Mouse (Mus musculus): ENCODE data around the gene Pgd. TPM values are rescaled to one million over a fixed set of nuclear protein-coding genes. Genes with fewer than 3 reads are reported as not detected.
A peak's percentile ranks its signal among the peaks of the same experiment; 100 is the strongest.
"Not testable (repeated sequence)": the region's sequence is repeated elsewhere in the genome, so short reads cannot be mapped to it uniquely, and the experiment has no call there.

Gene Pgd
- total RNA-seq, 2 experiments from 2014 or later, result 35.2 to 36.5 TPM

DNA sequence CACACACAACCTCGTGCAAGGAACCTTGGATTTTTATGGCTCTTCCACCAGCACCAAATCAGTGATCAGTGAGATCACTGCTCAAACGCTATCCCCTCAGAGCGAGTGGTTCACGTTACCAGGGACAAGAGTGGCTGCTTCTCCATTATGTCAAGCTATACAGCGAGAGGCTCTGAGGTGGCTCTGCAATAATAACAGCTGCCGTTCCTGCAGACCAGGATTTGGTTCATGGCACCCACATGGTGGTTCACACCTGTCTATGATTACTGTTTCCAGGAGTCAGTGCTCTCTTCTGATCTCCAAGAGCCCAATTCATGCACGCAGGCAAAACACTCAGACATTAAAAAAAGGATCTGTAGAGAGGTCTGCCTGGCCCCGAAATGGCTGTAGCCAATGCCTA, 28.1 kb downstream of the Pgd start:
- intact Hi-C loops (cut with DNase I), result no loop called here
- no peak for DNase-seq (ENCODE audit: low spot score in 2 of 2)

DNA sequence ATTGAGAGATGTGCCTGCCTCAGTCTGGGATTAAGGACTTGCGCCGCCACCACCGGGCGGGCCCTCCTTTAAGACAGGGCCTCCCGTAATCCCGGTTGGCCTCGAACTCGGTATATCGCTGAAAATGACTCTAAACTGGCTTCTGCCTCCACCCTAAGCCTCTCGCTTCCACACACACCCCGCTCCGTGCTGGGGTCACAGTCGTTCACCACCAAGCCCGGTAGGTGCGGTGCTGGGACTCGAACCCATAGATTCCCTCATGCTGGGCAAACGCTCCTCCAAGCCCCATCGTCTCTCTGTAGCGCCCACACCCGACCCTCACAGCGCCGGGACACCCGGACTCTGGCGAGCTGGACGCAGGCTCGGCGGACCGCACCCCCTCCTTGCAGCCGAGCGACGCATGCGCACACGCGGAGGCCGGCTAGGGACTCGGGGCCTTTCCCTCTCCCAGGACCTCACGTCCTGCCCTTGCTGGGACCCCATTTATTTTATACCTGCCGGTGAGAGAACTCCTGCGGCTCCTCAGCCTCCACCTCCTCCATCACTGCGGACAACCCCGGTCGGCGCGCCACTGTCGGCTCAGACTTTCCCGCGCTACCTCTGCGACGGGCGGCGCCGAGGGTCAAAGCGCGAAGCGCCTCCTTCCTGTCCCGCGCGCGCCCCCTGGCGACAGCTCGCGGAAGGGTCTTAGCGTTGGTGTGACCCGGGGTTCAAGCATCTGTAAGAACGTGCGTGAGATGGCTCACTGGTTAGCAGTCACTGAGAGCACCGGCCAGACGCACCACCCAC, 29.4 kb downstream of the Pgd start, which contains the start of gene Cenps:
TSS of gene Cenps (minus strand) at position 648 of the 789 bp plus-strand sequence.
- intact Hi-C loops (cut with DNase I), result no loop called here
- DNase-seq (ENCODE audit: low spot score in 2 of 2), result peak; percentile 89

DNA sequence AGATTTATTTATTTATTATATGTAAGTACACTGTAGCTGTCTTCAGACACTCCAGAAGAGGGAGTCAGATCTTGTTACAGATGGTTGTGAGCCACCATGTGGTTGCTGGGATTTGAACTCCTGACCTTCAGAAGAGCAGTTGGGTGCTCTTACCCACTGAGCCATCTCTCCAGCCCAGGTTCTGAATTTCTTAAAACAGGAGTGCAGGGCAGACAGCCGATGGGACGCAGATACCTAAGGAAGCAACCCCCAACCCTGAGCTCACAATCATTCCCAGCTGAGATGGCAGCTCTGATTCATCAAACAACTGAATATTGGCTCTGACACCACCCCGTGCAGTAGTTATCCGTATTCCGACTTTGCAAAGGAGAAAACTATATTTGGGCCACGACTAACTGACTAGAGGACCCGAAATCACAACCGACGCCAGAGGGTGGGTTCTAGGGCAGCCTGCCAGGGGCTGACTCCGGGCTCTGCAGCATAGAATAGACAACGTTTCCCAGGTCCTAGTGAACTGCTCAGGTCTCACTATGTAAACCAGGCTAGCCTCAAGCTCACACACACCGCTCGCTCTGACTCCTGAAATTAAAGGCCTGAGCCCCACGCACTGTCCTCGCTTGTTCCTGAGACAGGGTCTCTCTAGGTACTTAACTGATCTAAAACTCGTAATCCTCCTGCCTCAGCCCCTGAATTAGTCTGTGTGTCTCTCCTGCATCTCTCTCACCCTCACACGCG, 30.3 kb downstream of the Pgd start:
- intact Hi-C loops (cut with DNase I), result no loop called here

DNA sequence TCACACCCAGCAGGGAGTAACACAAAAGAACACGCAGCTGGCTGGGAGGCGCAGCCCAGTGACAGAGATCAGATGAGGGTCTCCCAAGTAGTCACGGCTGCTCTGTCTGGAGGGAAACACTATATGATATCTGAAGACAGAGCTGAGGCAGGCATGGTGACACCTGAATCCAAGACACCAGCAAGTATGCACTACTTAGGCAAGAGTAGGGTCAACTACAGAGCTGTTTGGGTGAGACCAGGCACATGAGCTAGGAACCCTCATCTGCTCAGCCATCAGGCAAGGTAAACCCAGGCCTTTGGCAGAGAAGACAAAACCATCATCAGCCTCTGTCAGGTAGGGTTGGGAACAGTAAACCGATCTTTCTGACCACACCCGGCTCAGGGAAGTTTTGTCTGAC, 33.2 kb downstream of the Pgd start:
- intact Hi-C loops (cut with DNase I), result no loop called here
- DNase-seq (ENCODE audit: low spot score in 2 of 2), result no peak

More for the DNA sequence above, 30.3 kb downstream of the Pgd start:
- DNase-seq (ENCODE audit: low spot score in 2 of 2), result no peak

DNA sequence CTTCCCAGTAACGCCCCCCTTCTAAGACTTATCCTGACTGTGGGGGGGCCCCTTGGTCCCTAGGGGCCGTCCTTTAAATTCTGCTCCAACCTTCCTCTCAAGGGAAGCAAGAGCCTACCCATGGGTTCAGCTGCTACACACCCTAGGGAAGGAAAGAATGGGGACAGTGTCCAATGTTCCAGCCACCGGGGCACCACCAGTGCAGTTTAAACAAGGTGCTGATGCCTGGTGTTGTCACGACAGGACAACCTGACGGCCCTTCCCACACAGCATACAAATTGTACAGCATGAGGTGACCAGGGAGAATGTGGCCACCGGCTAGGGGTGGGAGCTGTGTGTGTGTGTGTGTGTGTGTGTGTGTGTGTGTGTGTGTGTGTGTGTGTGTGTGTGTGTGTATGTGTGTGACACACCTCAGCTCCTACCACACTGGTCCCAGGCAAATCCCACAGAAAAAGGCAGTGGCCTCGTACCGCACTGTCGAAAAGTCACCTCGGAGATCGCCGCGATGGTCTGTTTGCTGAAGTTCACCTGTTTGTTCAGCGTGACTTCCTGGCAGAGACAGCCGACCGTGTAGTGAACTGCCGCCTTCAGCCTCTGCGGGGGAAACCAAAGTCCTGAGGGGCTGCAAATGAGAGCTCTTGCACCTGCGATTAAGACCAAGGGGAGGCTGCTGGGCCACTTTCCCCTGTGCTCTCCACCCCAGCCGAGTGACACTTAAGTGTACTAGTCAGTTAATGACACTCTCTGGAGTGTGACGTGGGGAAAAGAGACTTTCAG, 34.6 kb downstream of the Pgd start:
- no peak for DNase-seq (ENCODE audit: low spot score in 2 of 2)
- intact Hi-C loops (cut with DNase I), result no loop called here

DNA sequence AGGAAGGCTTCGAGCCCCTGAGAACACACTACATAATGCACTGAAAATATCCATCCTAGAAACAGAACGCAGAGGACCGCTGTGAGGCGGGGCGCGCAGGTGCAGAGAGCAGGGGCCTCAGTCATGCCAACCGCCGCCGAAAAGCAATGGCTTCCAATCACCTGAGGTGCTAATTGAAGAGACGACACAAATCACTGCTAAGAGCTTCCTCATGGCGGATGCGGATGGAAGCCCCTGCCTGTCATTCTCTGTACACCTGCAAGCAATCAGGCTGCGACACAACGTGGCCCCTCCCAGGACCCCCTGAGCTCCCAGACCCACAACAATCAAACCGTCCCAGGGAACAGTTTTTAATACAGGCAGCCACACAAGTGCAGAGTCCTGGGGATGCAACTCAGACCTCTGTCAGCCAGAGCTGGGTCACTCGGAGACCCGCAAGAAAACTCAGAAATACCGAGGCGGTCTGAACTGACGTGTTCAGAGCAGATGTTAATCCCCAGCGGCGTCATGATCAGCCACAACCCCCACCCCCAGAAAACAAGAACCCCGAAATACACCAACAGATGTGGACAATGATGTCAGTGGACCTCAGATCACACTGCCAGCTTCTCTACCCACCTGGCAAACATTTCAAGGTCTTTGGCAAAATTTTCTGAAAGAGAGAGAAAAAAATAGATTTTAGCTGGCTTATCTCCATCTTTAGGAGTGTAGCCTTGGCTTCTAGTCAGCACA, 35.4 kb downstream of the Pgd start:
- intact Hi-C loops (cut with DNase I), result no loop called here
- no peak for DNase-seq (ENCODE audit: low spot score in 2 of 2)

DNA sequence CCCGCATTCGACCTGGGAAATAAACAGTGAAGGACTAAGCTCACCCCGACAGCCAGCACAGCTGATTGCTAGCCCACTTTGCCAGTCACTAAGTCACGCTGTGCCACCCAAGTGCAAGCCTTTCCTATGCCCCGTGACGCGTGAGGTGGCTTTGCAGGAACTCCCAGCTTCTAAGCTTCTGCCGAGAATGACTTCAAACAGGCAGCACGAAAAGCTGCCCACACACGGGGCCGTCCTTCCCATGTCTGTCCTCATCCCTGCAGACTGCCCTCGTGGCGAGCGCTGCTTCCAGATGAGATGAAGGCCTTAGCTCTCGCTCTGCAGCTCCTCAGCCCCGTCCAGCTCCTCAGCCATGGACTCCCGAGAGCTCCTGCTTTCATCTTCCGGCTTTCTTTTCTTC, 38.1 kb downstream of the Pgd start:
- intact Hi-C loops (cut with DNase I), result no loop called here
- DNase-seq (ENCODE audit: low spot score in 2 of 2), result peak; percentile 27 to 40

DNA sequence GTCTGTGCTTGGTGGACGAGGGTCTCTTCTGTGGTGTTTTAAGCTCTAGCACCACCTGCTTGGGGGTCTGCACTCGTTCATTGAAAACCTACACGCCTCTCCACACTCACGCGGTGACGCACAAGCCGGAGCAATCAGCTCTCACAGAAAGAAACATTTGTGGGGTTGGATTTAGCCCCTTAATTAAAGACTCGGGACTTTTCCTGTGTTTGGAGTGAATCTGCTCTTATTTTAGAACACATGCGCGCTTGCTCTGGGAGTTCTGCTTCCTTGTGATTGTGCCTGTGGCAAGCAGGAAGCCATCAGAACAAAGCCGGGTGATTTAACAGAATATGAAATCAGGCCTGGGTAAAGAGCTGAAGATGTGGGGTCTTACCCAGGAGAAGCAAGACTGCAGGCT, 39.9 kb downstream of the Pgd start, which contains the start of gene Cort:
TSS of gene Cort (minus strand) at position 101 of the 400 bp plus-strand sequence.
- no peak for DNase-seq (ENCODE audit: low spot score in 2 of 2)
- intact Hi-C loops (cut with DNase I), result no loop called here

DNA sequence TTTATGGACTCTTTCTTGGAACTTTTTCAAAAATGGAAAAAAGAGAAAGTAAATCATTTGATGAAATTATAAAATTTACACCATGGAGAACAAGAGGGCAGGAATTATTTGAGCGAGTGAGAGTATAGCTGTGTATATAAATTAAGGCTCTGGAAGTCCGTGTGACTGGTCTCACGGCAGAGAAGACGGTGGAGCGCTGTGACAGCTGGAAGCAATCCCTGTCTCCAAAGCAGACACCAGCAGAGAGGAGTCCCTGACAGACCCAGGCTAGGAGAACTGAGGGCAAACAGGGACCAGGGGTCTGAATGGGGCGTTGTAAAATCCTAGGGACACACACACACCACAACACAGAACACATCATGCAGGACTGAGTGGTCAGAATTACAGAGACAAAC, 40.5 kb downstream of the Pgd start:
- intact Hi-C loops (cut with DNase I), result no loop called here

DNA sequence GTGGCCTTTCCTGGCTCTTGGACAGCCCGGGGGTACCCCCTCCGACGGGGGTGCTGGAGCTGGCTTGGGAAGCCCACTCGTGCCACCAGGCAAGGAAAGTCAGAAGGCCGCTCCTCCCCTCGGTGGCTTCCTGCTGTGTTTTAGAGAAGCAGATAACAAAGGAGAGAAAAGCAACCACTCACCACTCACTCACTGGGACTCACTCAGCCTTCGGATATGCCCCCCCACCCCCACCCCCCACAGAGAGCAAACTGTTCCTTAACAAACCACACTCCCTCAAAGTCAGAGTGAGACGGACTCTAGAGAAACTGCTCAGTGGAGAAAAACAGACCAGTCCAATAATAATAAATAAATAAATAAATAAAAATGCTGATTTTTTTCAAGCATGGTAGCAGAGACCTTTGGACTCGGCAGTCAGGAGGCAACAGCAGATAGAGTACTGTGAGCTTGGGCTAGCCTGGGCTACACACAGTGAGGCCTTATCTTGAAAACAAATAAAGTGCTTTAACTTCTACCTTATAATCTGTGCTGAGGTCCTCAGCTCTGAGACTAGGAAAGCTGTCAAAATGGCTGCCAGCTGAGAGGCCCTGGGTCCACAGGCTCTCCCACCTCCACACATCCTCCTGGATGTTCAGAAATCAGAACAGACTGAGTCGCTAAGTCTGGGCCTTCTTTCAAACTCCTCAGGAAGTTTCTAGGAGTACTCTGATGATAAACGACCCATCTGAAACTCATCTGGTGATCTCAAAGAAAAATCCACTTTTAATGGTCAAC, 41.0 kb downstream of the Pgd start:
- intact Hi-C loops (cut with DNase I), result no loop called here
- no peak for DNase-seq (ENCODE audit: low spot score in 2 of 2)

More for the DNA sequence above, 40.5 kb downstream of the Pgd start:
- DNase-seq (ENCODE audit: low spot score in 2 of 2), result no peak

DNA sequence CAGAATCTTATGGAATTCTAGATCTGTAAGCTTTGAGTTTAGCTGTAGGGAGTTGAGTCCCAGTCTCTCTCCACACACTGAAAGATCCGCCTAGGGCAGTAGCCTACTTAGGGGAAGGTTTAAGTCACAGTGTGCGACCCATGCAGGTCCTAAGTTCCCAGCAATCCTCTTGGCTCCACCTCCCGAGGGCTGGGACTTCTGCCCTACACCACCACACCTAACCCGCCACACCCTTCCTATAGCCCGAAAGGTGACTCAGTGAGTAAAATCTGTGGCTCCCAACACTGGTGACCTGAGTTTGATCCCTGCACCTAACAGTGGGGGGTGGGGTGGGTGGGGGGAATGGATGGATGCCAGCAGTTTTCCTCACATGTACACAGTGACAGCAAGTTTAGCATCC, 43.1 kb downstream of the Pgd start:
- intact Hi-C loops (cut with DNase I), result no loop called here
- DNase-seq (ENCODE audit: low spot score in 2 of 2), result no peak

DNA sequence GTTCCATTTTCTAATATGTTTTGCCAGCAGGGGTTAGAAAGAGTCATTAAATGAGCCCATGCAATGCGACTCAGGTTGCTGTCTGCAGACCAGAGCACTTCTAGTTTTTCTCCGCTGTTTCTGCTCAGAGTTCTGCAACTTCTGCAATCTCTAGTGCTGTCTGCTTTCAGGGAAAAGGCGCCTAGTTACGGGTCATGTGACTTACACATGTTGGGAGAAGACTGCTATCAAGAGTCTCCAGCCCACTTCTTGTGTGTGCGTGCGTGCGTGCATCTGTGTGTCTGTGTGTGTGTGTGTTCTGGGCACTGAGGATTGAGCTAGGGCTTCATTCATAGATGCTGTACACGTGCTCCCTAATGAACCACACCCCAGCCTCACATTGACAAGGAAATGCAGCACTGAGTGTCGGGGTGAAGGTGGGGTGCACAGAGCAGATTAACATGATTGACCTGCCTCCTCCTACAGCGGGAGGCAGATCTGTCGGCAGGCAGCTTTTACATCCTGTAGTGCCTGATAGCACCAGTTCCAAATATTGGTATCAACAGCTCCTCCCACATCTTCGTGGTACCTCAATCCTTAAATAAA, 46.5 kb downstream of the Pgd start:
- DNase-seq (ENCODE audit: low spot score in 2 of 2); intact Hi-C loops (cut with DNase I): not testable (repeated sequence)

DNA sequence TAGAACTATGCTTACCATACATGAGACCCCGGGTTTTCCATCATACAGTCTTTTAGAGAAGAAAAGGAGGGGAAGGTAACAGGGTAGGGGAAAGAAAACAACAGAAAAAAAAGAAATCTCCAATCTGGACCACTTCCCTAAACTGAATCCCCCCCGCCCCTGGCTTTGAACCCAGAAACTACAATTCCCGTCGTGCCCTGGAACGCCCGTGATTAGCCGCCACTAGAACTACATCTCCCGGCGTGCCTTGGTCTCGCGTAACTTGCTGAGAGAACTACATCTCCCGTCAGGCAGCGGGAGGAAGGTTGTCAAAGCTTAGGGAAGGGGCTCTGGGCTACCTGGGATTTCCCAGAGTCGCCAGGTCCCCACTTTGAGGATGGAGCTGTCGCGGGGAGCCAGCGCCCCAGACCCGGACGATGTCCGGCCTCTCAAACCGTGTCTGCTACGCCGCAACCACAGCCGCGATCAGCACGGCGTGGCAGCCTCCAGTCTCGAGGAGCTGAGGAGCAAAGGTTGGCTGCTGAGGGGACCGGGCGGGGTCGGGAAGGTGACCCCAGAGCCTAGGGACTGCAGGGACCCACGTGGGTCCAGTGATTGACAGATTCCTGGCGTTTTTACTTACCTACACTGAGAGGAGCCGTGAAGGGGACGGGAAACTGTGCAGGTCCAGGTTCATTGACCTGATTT, 62.6 kb downstream of the Pgd start, which contains the start of gene Dffa:
TSS of gene Dffa (plus strand) at position 272 of the 687 bp plus-strand sequence.
- DNase-seq (ENCODE audit: low spot score in 2 of 2), result peak; percentile 87 to 91
- intact Hi-C loops (cut with DNase I), result no loop called here

DNA sequence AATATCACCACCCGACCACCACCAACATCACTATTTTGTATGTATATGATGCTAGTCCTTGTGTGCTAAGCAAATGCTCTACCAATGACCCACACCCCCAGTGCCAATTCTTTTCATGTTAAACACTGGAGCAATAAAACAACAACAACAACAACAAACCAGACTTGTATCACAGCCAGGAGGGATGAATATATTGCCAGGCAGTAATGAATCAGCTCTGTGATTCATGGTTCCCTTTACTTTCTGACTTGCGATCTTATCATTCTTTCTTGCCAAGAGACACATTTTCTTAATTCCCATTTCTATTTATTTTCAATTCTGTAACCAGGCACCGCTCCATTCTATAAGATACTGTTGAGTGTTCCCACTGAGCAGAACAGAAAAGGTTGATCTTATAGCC, 65.1 kb downstream of the Pgd start:
- DNase-seq (ENCODE audit: low spot score in 2 of 2), result no peak
- intact Hi-C loops (cut with DNase I), result no loop called here

DNA sequence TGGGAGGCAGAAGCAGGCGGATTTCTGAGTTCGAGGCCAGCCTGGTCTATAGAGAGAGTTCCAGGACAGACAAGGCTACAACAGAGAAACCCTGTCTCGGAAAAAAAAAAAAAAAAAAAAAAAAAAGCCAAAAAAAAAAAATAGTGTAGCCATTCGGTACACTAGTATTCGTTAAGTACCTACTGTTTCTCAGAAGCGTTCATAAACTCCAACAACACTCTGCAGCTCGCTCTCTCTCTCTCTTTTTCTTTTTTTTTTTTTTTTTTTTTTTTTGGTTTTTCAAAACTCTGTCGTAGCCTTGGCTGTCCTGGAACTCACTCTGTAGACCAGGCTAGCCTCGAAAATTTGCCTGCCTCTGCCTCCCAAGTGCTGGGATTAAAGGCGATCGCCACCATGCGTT, 66.1 kb downstream of the Pgd start:
- DNase-seq (ENCODE audit: low spot score in 2 of 2); intact Hi-C loops (cut with DNase I): not testable (repeated sequence)
